Mouse (Mus musculus): ENCODE measurements around the gene Gm9945. TPM values are rescaled to one million over a fixed set of nuclear protein-coding genes. Genes with fewer than 3 reads are reported as not detected.

Gm9945 gene
- polyA plus RNA-seq, 1 experiment from 2014 or later, result not detected

DNA sequence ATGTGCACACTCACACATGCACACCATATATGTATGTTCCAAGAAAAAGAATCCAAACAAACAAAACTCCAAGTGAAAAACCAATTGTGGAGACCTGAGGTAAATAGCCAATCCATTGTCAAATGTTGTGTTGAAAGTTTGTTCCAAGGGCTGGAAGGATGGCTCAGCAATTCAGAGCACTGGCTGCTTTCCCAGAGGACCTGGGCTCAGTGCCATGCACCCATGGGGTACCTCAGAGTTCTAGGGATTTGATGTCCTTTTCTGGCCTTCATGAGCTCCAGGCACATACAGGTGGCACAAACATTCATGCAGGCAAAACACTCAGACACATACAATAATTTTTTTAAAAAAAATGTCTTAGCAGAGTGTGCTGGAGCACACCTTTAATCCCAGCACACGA, 31.4 kb upstream of the Gm9945 start:
- H3K27ac ChIP-seq, result no peak overlapping the region
- no peaks in the 10 kb centered on the region for H3K4me1 ChIP-seq
- H3K4me3 ChIP-seq (replicated peaks), result no peak overlapping the region
- no peak overlapping the region for H3K9ac ChIP-seq
- no peaks in the 10 kb centered on the region for H3K36me3 ChIP-seq (replicated peaks)
- H3K27me3 ChIP-seq, result peaks cover 14% of the 10 kb centered on the region; the same call in 1 of the 2 replicates
- ATAC-seq (ENCODE audit: low FRiP score), result no peak
- WGBS, result 93% methylated on average over 1 of the region's 1 CpGs
- no peak overlapping the region for H3K4me2 ChIP-seq
- no peaks in the 10 kb centered on the region for H3K9me3 ChIP-seq

DNA sequence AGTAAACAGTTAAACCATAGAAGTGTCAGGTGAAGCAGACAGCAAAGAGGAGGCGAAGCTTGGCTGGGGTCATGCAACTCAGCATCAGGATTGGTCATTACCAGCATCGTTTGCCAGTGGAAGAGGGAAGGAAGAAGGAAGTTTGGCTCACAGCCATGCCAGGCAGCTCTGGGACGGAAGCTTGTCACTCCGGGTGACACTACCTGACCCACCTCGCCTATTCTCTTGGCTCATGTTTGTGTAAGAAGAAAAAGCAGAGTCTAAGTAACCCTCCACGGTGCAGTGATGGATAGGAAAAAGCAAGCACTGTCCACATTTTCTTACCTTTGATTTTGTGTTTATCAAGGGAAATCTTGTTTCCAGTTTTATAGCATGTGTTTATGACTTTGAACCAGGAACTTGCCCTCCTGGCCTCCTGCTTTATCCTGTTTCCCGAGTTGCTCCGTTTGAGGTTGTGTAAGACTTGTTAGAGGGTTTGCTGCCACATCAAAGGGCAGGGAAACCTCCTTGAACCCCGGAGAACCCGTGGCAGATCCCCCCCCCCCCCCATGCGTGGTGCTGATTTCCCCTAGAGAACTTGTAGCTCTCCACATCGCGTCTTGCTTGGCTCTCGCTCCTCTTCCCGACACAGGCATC, 29.8 kb upstream of the Gm9945 start:
- Histone ChIP-seq H3K4me1 (no peaks in the 10 kb centered on the region), H3K9me3 (no peaks in the 10 kb centered on the region), H3K27me3 (peaks cover 21% of the 10 kb centered on the region), H3K4me3 (replicated peaks) (no peak overlapping the region), H3K4me2 (no peak overlapping the region), H3K9ac (no peak overlapping the region), H3K27ac (no peak overlapping the region), H3K36me3 (replicated peaks) (no peaks in the 10 kb centered on the region)
- 71% methylated on average over 15 of the region's 15 CpGs for WGBS
- ATAC-seq (ENCODE audit: low FRiP score), result no peak

DNA sequence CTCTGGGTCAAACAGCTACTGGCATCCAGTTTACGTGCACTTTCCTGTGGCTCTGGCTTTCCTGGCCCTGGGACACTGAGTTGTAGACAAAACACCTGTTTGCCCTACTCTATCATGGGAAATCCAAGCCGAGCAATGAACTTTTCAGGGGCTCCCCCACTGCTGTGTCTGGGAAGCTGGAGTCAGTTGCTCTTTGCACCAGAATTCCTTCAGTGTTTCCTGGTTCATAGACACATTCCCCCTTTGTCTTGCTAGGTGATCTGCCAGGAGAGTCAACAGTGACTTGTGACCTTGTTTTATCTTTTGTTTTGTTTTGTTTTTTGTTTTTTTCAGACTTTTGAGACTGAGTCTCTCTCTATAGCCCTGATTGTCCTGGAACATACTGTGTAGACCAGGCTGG, 28.6 kb upstream of the Gm9945 start:
- 83% methylated on average over 2 of the region's 2 CpGs for WGBS
- no peak overlapping the region for H3K27ac ChIP-seq
- no peak overlapping the region for H3K9ac ChIP-seq
- no peak for ATAC-seq (ENCODE audit: low FRiP score)
- H3K9me3 ChIP-seq, result no peaks in the 10 kb centered on the region
- H3K27me3 ChIP-seq, result peaks cover 31% of the 10 kb centered on the region
- no peaks in the 10 kb centered on the region for H3K36me3 ChIP-seq (replicated peaks)
- no peaks in the 10 kb centered on the region for H3K4me1 ChIP-seq
- H3K4me3 ChIP-seq (replicated peaks), result no peak overlapping the region
- no peak overlapping the region for H3K4me2 ChIP-seq

GRCm38 (mm10) chr11:53452396-53452795, 27.6 kb upstream of the Gm9945 start:
- Histone ChIP-seq H3K4me3 (replicated peaks) (no peak overlapping the region), H3K27me3 (peaks cover 41% of the 10 kb centered on the region), H3K4me1 (peaks cover 8% of the 10 kb centered on the region), H3K36me3 (replicated peaks) (no peaks in the 10 kb centered on the region), H3K9me3 (no peaks in the 10 kb centered on the region), H3K4me2 (no peak overlapping the region), H3K27ac (no peak overlapping the region), H3K9ac (no peak overlapping the region)
- ATAC-seq (ENCODE audit: low FRiP score), result no peak
- WGBS, result 95% methylated on average over 9 of the region's 9 CpGs

GRCm38 (mm10) chr11:53453031-53453430, 26.9 kb upstream of the Gm9945 start:
- 88% methylated on average over 5 of the region's 5 CpGs for WGBS
- no peak for ATAC-seq (ENCODE audit: low FRiP score)
- peaks cover 47% of the 10 kb centered on the region for H3K27me3 ChIP-seq

DNA sequence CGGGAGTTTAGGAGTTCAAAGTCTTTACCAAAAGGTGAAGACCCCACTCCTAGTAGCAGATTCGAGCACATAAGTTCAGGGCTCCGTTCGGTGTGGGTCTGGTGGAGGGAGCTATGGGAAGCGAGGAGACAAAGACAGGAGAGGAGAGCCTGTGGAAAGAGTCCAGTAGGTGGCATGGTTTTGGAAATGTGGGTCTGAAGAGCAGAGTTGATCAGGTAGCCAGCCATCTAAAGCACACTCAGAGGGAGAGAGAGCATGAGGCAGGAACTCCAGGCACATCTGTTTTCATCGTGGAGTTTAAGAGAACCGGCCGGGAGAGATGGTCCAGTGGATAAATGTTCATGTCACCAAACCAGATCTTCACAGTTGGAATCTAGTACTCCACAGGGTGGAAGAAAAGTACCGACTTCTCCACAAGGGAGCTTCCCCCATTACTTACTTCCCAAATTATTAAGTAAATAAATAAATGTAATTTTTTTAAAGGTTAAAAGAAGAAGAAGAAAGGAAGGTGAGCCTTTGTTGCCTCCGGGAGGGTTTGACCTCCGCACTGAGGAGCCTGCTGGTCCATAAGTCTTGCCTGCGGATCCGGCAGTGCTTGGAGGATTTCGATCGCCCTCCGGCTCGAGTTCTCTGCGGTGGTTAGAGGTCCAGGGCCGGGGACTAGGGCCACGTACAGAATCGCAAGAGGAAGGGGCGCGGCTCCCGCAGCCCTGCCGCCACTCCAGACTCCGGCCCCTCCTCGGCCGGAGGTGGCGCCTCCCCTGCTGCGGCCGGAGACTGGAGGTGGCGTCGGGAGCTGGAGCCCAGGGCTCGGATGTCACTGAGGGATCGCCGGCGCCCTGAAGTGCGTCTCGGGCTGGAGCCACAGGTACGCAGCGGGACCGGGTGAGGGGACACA, 23.2 kb upstream of the Gm9945 start, which contains the start of the genes Gm10447 and Shroom1:
Gm10447 (minus strand) TSS at position 637 of the 898 bp plus-strand sequence.
Shroom1 (plus strand) TSS at position 732 of the 898 bp plus-strand sequence.
- peak; percentile 44 for ATAC-seq (ENCODE audit: low FRiP score)
- Histone ChIP-seq H3K27ac (no peak within 1 kb of the TSS), H3K9me3 (no peaks in the 10 kb centered on the region), H3K27me3 (peaks cover 66% of the 10 kb centered on the region), H3K9ac (peak within 1 kb of the TSS; percentile 61), H3K36me3 (replicated peaks) (no peaks in the 10 kb centered on the region), H3K4me2 (peak within 1 kb of the TSS; percentile 81), H3K4me3 (replicated peaks) (peak within 1 kb of the TSS; percentile 47), H3K4me1 (peaks cover 9% of the 10 kb centered on the region)
- WGBS, result 4% methylated on average over 42 of the region's 42 CpGs

More at GRCm38 (mm10) chr11:53453031-53453430, 26.9 kb upstream of the Gm9945 start:
- Histone ChIP-seq H3K36me3 (replicated peaks) (no peaks in the 10 kb centered on the region), H3K9me3 (no peaks in the 10 kb centered on the region), H3K27ac (no peak overlapping the region), H3K4me1 (peaks cover 9% of the 10 kb centered on the region), H3K9ac (no peak overlapping the region), H3K4me2 (no peak overlapping the region), H3K4me3 (replicated peaks) (no peak overlapping the region)

DNA sequence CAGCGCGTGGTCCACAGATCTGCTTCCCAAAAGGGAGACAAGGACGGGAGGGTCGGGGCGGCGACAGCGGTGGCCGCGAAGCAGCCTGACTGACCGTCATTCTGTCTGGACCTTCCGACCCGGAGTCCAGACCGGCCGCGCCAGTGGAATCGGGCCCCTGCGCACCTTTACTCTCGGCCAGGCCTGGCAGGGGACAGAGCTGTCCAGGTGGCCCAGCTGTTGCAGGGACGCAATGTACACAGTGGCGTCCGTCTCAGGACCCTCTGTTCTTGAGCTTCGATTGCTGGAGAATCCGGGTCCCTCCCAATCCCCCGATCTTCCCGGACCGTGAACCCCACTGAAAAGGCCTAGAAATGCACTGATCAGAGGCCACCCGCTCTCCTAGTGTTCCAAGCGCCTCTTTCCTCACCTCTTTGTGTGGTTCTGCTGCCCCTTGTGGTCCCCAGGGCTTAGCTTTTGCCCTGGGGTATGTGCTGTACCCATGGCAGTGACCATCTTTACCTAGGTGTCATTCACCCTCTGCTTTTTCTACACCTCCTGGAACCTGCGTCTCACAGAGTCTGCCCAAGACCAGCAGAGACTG, 22.5 kb upstream of the Gm9945 start:
- Histone ChIP-seq H3K9ac (peak overlapping the region; percentile 61), H3K27me3 (peaks cover 74% of the 10 kb centered on the region), H3K4me3 (replicated peaks) (peak overlapping the region; percentile 47), H3K36me3 (replicated peaks) (no peaks in the 10 kb centered on the region), H3K4me2 (peak overlapping the region; percentile 81), H3K27ac (no peak overlapping the region), H3K4me1 (peaks cover 9% of the 10 kb centered on the region), H3K9me3 (no peaks in the 10 kb centered on the region)
- peak; percentile 46; the same call in 1 of the 2 replicates for ATAC-seq (ENCODE audit: low FRiP score)
- WGBS, result 5% methylated on average over 29 of the region's 29 CpGs

DNA sequence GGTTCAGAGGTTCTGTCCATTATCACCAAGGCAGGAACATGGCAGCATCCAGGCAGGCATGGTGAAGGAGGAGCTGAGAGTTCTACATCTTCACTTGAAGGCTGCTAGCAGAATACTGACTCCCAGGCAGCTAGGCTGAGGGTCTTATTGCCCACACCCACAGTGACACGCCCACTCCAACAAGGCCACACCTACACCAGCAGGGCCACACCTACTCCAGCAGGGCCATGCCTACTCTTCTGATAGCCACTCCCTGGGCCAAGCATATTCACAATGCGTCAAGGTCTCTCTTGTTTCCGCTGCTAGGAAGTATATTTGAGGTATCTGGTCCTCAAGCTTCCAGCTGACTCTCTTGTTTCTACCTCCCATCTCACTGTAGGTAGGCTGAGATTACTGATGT, 21.0 kb upstream of the Gm9945 start:
- no peak overlapping the region for H3K4me3 ChIP-seq (replicated peaks)
- no peak overlapping the region for H3K27ac ChIP-seq
- peaks cover 18% of the 10 kb centered on the region for H3K4me1 ChIP-seq
- peaks cover 89% of the 10 kb centered on the region for H3K27me3 ChIP-seq
- WGBS, result 63% methylated on average over 3 of the region's 3 CpGs
- H3K9me3 ChIP-seq, result no peaks in the 10 kb centered on the region
- no peak for ATAC-seq (ENCODE audit: low FRiP score)
- H3K36me3 ChIP-seq (replicated peaks), result no peaks in the 10 kb centered on the region
- no peak overlapping the region for H3K4me2 ChIP-seq
- H3K9ac ChIP-seq, result no peak overlapping the region

DNA sequence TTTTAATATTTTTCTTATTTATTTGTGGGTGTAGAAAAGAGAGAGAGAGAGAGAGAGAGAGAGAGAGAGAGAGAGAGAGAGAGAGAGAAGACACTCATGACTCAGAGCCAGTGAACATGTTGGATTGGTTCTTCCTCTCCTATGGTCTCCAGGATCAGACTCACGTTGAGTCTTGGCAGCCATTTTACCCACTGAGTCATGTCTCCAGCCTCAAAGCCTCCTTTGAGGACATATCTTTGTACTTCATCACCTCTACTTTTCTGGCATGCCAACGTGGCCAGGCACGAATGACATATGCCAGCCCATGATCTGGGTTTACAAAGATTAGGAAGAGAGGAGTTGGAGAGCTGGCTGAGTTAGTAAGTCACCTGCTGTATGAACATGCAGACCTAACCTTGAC, 19.8 kb upstream of the Gm9945 start:
- no peaks in the 10 kb centered on the region for H3K36me3 ChIP-seq (replicated peaks)
- no peaks in the 10 kb centered on the region for H3K9me3 ChIP-seq
- no peak overlapping the region for H3K9ac ChIP-seq
- 83% methylated on average over 3 of the region's 3 CpGs for WGBS
- no peak for ATAC-seq (ENCODE audit: low FRiP score)
- no peak overlapping the region for H3K4me2 ChIP-seq
- no peak overlapping the region for H3K4me3 ChIP-seq (replicated peaks)
- H3K27me3 ChIP-seq, result peaks cover 93% of the 10 kb centered on the region
- H3K4me1 ChIP-seq, result peaks cover 20% of the 10 kb centered on the region
- H3K27ac ChIP-seq, result no peak overlapping the region

GRCm38 (mm10) chr11:53461727-53462126, 18.2 kb upstream of the Gm9945 start:
- no peak overlapping the region for H3K9ac ChIP-seq
- 16% methylated on average over 5 of the region's 5 CpGs for WGBS
- no peak for ATAC-seq (ENCODE audit: low FRiP score)
- H3K9me3 ChIP-seq, result no peaks in the 10 kb centered on the region
- no peak overlapping the region for H3K27ac ChIP-seq
- peaks cover 96% of the 10 kb centered on the region for H3K27me3 ChIP-seq
- H3K4me2 ChIP-seq, result no peak overlapping the region
- peaks cover 23% of the 10 kb centered on the region for H3K4me1 ChIP-seq
- no peak overlapping the region for H3K4me3 ChIP-seq (replicated peaks)
- no peaks in the 10 kb centered on the region for H3K36me3 ChIP-seq (replicated peaks)

GRCm38 (mm10) chr11:53463551-53464424, 16.2 kb upstream of the Gm9945 start:
- Histone ChIP-seq H3K4me3 (replicated peaks) (peak overlapping the region; percentile 44), H3K9ac (peak overlapping the region; percentile 55), H3K36me3 (replicated peaks) (no peaks in the 10 kb centered on the region), H3K4me2 (peak overlapping the region; percentile 75), H3K4me1 (peaks cover 19% of the 10 kb centered on the region), H3K9me3 (no peaks in the 10 kb centered on the region), H3K27me3 (peaks cover 93% of the 10 kb centered on the region), H3K27ac (no peak overlapping the region)
- no peak; the same call in 1 of the 2 replicates for ATAC-seq (ENCODE audit: low FRiP score)
- 6% methylated on average over 55 of the region's 55 CpGs for WGBS
